Mouse (Mus musculus) embryonic facial prominence, embryonic 13.5 days (tissue): Measurements from ENCODE around the gene AU018091. TPM values are rescaled to one million over a fixed set of nuclear protein-coding genes. Genes with fewer than 3 reads are reported as not detected.
"Not testable (repeated sequence)": the region's sequence is repeated elsewhere in the genome, so short reads cannot be mapped to it uniquely, and the experiment has no call there.

Experiments
- ATAC-seq: fragments of 200-750 bp; cut with Nextera tagmentation; 2 replicates; pipeline ENCODE4 v1.8.0; 2017; ENCODE audit warnings: low read depth; ENCODE audit not compliant: insufficient number of reproducible peaks, insufficient read depth, low FRiP score, low TSS enrichment
- H3K27ac ChIP-seq: fragments of 300-500 bp; sonication (generic); 2 replicates; pipeline ENCODE4 v1.5.1; 2015; ENCODE audit warnings: moderate library complexity, mild to moderate bottlenecking, inconsistent platforms
- H3K27me3 ChIP-seq: fragments of 300-500 bp; sonication (generic); 2 replicates; pipeline ENCODE4 v1.6.1; 2015; ENCODE audit warnings: mild to moderate bottlenecking, inconsistent platforms
- H3K36me3 ChIP-seq: fragments of 300-500 bp; sonication (generic); 2 replicates; pipeline ENCODE4 v1.6.1; 2015; ENCODE audit warnings: mild to moderate bottlenecking, inconsistent platforms
- H3K4me1 ChIP-seq: fragments of 300-500 bp; sonication (generic); 2 replicates; pipeline ENCODE4 v1.6.1; 2015; ENCODE audit warnings: inconsistent platforms
- H3K4me2 ChIP-seq: fragments of 300-500 bp; sonication (generic); 2 replicates; pipeline ENCODE4 v1.6.1; 2015; ENCODE audit warnings: moderate library complexity, mild to moderate bottlenecking, inconsistent platforms
- H3K4me3 ChIP-seq: fragments of 300-500 bp; sonication (generic); 2 replicates; pipeline ENCODE4 v1.5.1; 2015; ENCODE audit warnings: mild to moderate bottlenecking, inconsistent platforms
- H3K9ac ChIP-seq: fragments of 300-500 bp; sonication (generic); 2 replicates; pipeline ENCODE4 v1.6.1; 2015; ENCODE audit warnings: mild to moderate bottlenecking, inconsistent platforms
- H3K9me3 ChIP-seq: fragments of 300-500 bp; sonication (generic); 2 replicates; pipeline ENCODE4 v1.6.1; 2016; ENCODE audit warnings: inconsistent platforms
- WGBS: fragments of 180-500 bp; shearing (Covaris S2); methylation state at CpG from one replicate; pipeline ENCODE4 v1.1.7; 2015; ENCODE audit warnings: mixed read lengths; 5-methylcytosine and 5-hydroxymethylcytosine counted together
- polyA plus RNA-seq: library from polyadenylated mRNA; unstranded; fragments of >200 nt; fragmentation: Nextera tagmentation; extraction: Ambion mirVana; gene quantifications from 2 replicates; pipeline ENCODE4 v1.2.1, GENCODE M21; 2015

The AU018091 gene
- polyA plus RNA-seq, 1 experiment from 2014 or later = 0.35 TPM

DNA sequence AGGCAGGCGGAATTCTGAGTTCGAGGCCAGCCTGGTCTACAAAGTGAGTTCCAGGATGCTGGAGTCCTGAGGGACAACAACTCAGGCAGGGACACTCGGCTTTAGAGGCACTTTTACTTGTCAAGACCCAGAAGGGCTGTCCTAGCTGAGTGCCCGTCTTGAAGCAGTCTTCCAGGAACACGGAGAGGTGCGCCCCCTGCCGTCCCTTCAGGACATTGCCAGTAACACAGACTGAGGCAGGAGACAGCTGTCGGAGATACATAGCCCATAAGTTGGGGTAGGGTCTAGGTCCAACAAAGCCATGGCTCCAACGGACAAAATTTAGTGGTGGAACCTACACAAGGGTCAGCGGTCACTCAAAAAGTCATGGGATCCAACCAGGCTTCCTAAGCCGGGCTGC lies 29.9 kb upstream of the AU018091 start:
- ATAC-seq = no peak
- H3K36me3 ChIP-seq = no peaks in the 10 kb centered on the region
- H3K9ac ChIP-seq = no peak overlapping the region
- H3K9me3 ChIP-seq = no peaks in the 10 kb centered on the region
- no peaks in the 10 kb centered on the region for H3K27me3 ChIP-seq
- H3K4me2 ChIP-seq = no peak overlapping the region
- no peak overlapping the region for H3K27ac ChIP-seq
- H3K4me3 ChIP-seq = no peak overlapping the region
- WGBS = 43% methylated on average over 11 of the region's 11 CpGs
- 0 out of 2 replicates have a peak, but pooled peaks cover 4% of the 10 kb centered on the region for H3K4me1 ChIP-seq

DNA sequence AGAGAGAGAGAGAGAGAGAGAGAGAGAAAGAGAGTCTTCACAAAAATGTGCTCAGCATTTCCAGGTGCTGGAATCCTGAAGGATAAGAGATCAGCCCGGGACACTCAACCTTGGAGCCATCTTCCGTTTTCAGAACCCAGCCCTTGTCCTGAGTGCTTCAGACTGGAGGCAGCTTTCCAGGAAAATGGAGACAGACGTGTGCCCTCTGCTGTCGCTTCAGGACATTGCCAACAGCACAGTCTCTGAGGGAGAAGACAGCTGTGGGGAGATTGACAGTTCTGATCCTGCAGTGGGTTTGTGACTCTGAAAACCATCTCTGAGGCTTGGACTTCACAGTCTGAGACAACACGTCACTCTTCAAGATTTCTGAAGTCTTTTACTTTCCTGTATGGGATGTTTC lies 26.8 kb upstream of the AU018091 start:
- Histone ChIP-seq H3K36me3 (no peaks in the 10 kb centered on the region), H3K27me3 (no peaks in the 10 kb centered on the region), H3K9me3 (no peaks in the 10 kb centered on the region), H3K9ac (no peak overlapping the region), H3K27ac (no peak overlapping the region), H3K4me1 (no peaks in the 10 kb centered on the region), H3K4me2 (no peak overlapping the region), H3K4me3 (no peak overlapping the region)
- ATAC-seq = no peak
- 67% methylated on average over 5 of the region's 5 CpGs for WGBS

DNA sequence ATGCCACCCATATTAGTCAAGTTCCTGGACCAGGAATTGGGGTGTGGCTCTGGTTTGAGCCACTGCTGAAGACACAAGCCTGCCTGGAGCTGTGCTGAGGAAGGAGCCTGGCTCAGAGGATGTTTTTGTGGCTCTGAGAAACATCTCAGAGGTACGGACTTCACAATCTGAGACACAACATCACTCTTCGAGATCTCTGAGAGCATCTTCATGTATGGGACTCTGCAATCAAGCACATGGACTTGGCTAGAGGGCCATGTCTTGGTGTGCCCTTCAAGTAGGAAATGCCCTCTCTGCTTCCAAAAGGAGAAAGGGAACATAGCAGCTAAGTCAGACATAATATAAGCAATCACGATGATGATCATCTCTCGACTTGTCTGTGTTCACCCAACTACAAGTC lies 25.5 kb upstream of the AU018091 start:
- Histone ChIP-seq H3K36me3 (no peaks in the 10 kb centered on the region), H3K4me1 (no peaks in the 10 kb centered on the region), H3K4me3 (no peak overlapping the region), H3K4me2 (no peak overlapping the region), H3K27ac (no peak overlapping the region), H3K27me3 (no peaks in the 10 kb centered on the region), H3K9ac (no peak overlapping the region), H3K9me3 (no peaks in the 10 kb centered on the region)
- ATAC-seq = no peak
- 88% methylated on average over 4 of the region's 4 CpGs for WGBS

DNA sequence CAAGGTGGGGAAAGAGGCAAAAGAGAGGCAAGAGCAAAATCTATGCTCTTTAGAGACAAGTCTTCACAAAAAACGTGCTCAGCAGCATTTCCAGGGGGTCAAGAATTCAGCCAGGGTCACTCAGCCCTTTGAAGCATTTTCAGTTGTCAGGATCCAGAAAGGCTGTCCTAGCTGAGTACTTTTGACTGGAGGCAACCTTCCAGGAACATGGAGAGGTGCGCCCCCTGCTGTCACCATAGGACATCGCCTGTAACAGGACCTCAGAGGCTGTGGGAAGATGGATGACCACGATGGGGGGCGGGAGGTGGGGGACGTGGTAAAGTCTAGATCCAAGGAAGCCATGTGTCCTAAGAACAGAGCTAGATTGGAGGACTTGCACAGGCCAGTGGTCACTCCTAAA lies 24.9 kb upstream of the AU018091 start:
- no peak overlapping the region for H3K4me3 ChIP-seq
- ATAC-seq = no peak
- H3K27ac ChIP-seq = no peak overlapping the region
- H3K27me3 ChIP-seq = no peaks in the 10 kb centered on the region
- no peak overlapping the region for H3K4me2 ChIP-seq
- H3K9ac ChIP-seq = no peak overlapping the region
- no peaks in the 10 kb centered on the region for H3K9me3 ChIP-seq
- WGBS = 9% methylated on average over 6 of the region's 6 CpGs
- no peaks in the 10 kb centered on the region for H3K4me1 ChIP-seq
- no peaks in the 10 kb centered on the region for H3K36me3 ChIP-seq

DNA sequence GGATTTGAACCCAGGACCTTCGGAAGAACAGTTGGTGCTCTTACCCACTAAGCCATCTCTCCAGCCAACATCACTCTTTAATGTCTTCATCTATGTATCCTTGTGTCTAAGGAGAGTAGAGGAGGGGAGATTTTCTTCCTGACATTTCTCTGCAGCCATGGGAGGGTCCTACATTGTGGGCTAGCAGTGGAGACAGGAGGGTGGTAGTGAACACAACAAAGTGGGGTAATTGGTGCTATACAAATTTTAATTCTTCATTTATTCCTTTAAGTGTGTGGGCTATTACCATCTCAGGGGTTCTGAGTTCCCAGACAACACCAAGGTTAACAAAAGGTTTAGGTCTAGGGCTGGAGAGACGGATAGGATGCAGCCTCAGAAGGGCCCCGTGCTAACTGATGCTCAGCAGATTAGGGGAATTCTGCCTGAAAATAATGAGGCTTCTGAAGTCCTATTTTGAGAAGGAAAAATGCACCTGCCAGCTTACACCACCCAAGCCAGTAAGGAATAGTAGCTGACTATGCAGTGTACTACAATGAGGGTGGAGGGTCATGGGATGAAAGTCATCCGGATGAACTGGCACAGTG lies 24.1 kb upstream of the AU018091 start:
- H3K36me3 ChIP-seq = no peaks in the 10 kb centered on the region
- H3K9me3 ChIP-seq = no peaks in the 10 kb centered on the region
- H3K9ac ChIP-seq = no peak overlapping the region
- H3K4me3 ChIP-seq = no peak overlapping the region
- H3K27ac ChIP-seq = no peak overlapping the region
- no peaks in the 10 kb centered on the region for H3K4me1 ChIP-seq
- no peak overlapping the region for H3K4me2 ChIP-seq
- WGBS = 78% methylated on average over 4 of the region's 4 CpGs
- no peaks in the 10 kb centered on the region for H3K27me3 ChIP-seq
- no peak for ATAC-seq

DNA sequence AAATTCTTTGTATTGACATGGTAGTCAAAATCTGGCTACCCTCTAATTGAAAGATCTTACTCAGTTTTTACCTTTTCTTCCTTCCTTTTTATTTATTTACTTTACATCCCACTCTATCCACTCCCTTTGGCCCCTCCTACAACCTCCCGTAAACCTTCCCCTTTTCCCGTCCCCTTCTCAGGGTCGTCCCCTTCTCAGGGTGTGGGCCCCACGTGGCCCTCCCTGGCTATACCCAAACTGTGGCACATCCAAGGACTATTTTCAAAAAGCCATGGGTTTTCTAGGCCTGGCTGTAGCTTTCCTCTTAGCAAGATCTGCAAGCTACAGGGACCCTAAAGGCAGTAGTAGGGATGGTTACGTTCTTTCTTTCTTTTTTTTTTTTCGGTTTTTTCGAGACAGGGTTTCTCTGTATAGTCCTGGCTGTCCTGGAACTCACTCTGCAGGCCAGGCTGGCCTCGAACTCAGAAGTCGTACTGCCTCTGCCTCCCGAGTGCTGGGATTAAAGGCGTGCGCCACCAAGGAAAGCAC lies 23.0 kb upstream of the AU018091 start:
- H3K27me3 ChIP-seq = no peaks in the 10 kb centered on the region
- H3K9me3 ChIP-seq = no peaks in the 10 kb centered on the region
- no peak overlapping the region for H3K4me2 ChIP-seq
- no peak overlapping the region for H3K4me3 ChIP-seq
- H3K27ac ChIP-seq = no peak overlapping the region
- no peak overlapping the region for H3K9ac ChIP-seq
- WGBS = 86% methylated on average over 12 of the region's 12 CpGs
- ATAC-seq = no peak
- H3K36me3 ChIP-seq = no peaks in the 10 kb centered on the region
- H3K4me1 ChIP-seq = no peaks in the 10 kb centered on the region

DNA sequence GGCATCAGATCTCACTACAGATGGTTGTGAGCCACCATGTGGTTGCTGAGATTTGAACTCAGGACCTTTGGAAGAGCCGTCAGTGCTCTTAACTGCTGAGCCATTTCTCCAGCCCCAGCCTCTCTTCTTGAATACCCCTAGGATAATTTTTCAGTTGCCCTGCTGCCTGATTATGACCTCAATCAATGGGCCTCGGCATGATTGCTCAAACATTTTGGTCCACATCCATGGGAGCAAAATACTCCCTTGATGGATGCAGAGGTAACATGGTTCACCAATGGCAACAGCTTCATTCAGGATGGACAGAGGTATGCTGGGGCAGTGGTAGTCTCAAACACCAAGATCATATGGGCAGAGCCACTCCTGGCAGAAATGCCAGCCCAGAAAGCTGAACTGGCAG lies 17.7 kb upstream of the AU018091 start:
- not testable (repeated sequence) for H3K4me1 ChIP-seq, H3K9ac ChIP-seq, H3K4me2 ChIP-seq, H3K36me3 ChIP-seq, H3K27me3 ChIP-seq, H3K4me3 ChIP-seq, H3K27ac ChIP-seq, ATAC-seq, H3K9me3 ChIP-seq
- 78% methylated on average over 2 of the region's 2 CpGs for WGBS

DNA sequence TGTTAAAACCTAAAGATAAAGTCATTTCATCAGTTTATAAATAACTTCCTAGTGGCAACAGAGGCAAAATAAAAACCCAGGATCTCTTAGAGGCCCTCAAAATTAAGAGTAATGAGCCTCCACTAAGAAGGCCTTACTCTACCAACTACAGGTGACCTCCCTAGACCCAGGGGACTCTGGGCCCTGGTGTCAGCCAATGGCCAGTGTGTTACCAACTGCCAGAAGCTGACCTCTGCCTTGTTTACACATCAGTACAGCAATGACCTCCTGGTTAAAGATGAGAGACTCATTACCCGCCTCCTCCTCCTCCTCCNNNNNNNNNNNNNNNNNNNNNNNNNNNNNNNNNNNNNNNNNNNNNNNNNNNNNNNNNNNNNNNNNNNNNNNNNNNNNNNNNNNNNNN lies 17.1 kb upstream of the AU018091 start:
- no CpG with 5 or more reads among the region's 1 CpGs for WGBS
- no peak for ATAC-seq
- no peak overlapping the region for H3K9ac ChIP-seq
- no peak overlapping the region for H3K4me2 ChIP-seq
- no peaks in the 10 kb centered on the region for H3K9me3 ChIP-seq
- H3K27ac ChIP-seq = no peak overlapping the region
- H3K36me3 ChIP-seq = no peaks in the 10 kb centered on the region
- no peak overlapping the region for H3K4me3 ChIP-seq
- H3K27me3 ChIP-seq = no peaks in the 10 kb centered on the region
- no peaks in the 10 kb centered on the region for H3K4me1 ChIP-seq

DNA sequence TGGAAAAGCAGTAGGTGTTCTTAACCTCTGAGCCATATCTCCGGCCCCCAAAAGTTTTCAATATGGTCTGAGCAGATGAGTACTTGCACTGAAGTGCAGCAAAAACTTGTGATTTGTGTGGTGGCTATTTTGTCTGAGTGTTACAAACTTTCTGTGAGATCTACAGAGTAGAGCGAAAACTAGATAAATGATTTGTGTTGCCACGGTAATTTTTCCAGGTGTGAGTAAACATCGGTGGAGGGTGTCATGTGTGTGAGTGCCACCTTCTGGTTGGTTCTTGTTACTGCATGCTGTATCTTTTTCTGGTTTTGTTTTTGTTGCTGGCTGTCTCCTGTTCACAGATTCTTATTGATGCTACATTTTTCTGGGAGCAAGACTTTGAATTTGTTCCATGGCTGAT lies 15.4 kb upstream of the AU018091 start:
- 43% methylated on average over 4 of the region's 4 CpGs for WGBS
- no peaks in the 10 kb centered on the region; the same call in 1 of the 2 replicates for H3K9me3 ChIP-seq
- no peak overlapping the region for H3K27ac ChIP-seq
- no peak overlapping the region for H3K9ac ChIP-seq
- H3K4me3 ChIP-seq = no peak overlapping the region
- H3K36me3 ChIP-seq = no peaks in the 10 kb centered on the region
- H3K4me2 ChIP-seq = no peak overlapping the region
- H3K27me3 ChIP-seq = no peaks in the 10 kb centered on the region
- H3K4me1 ChIP-seq = no peaks in the 10 kb centered on the region
- ATAC-seq = no peak

DNA sequence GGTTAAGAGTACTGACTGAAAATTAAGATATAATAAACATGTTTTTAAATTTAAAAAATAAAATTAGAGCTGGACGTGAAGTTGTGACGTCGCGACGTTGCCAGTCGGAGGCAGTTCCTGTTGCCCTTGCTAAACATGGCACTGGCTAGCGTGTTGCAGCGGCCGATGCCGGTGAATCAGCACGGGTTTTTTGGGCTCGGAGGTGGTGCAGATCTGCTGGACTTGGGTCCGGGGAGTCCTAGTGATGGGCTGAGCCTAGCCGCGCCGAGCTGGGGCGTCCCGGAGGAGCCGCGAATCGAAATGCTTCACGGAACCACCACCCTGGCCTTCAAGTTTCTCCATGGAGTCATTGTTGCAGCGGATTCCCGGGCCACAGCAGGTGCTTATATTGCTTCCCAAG lies 12.0 kb upstream of the AU018091 start:
- not testable (repeated sequence) for ATAC-seq, H3K9ac ChIP-seq, H3K27me3 ChIP-seq, H3K9me3 ChIP-seq, H3K27ac ChIP-seq, H3K36me3 ChIP-seq, H3K4me1 ChIP-seq, H3K4me3 ChIP-seq, H3K4me2 ChIP-seq
- WGBS = 88% methylated on average over 24 of the region's 24 CpGs

DNA sequence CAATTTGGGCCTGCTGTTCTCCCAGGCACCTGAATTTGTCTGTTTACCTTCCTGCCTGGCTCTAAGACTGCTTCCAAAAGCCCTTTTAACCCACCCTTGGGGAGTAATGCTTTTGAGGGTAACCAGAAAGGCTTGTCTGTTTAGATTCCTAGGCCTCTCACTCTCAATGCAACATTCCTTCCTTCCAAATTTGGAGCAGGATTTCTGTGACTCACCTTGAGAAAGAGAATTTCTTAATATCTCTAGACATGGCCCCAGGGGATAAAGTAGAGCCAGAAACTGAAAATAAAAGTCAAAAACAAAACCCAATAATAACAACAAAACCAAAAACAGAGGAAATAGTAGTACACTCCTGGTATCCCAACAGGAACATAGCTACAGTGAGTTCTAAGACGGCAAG lies 707 bp downstream of the AU018091 start:
- no peak for ATAC-seq
- Histone ChIP-seq H3K36me3 (no peaks in the 10 kb centered on the region), H3K4me1 (no peaks in the 10 kb centered on the region), H3K9ac (no peak overlapping the region), H3K9me3 (0 out of 2 replicates have a peak, but pooled peaks cover 2% of the 10 kb centered on the region), H3K27ac (no peak overlapping the region), H3K4me3 (no peak overlapping the region), H3K27me3 (no peaks in the 10 kb centered on the region), H3K4me2 (no peak overlapping the region)
- WGBS = 90% methylated on average over 1 of the region's 1 CpGs

DNA sequence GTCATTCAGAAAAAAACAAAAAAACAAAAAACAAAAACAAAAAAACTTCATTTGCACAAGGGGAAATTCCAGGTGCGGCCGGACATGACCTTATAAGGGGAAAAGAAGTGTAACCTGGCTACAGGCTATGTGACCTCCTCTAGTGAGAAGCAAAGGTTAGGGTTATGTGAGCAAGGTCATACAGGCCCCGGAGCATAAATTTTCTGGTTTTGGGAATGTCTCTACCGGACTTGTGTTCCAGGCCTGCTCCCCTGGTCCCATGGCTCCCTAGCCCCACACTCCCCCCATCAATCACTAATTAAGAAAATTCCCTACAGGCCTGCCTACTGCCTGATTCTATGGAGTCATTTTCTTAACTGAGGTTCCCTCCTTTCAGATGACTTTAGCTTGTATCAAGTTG lies 2.7 kb downstream of the AU018091 start:
- WGBS = 85% methylated on average over 4 of the region's 4 CpGs
- no peak overlapping the region for H3K4me3 ChIP-seq
- no peaks in the 10 kb centered on the region for H3K36me3 ChIP-seq
- no peak overlapping the region for H3K4me2 ChIP-seq
- H3K4me1 ChIP-seq = no peaks in the 10 kb centered on the region
- no peak for ATAC-seq
- H3K9me3 ChIP-seq = 0 out of 2 replicates have a peak, but pooled peaks cover 2% of the 10 kb centered on the region
- H3K27me3 ChIP-seq = no peaks in the 10 kb centered on the region
- no peak overlapping the region for H3K9ac ChIP-seq
- H3K27ac ChIP-seq = no peak overlapping the region
